Mouse (Mus musculus): ENCODE measurements around the gene Aak1.

GRCm38 (mm10) chr6:86994254-86994653, 144.9 kb downstream of the Aak1 start:
- TF ChIP-seq CTCF (IDR thresholded peaks at IDR 0.05; ENCODE audit: low read depth) (no peak), EP300 (IDR thresholded peaks at IDR 0.05; ENCODE audit: low read depth) (no peak)

All from liver, postnatal 0 days (tissue).